Mouse (Mus musculus) thymus, adult 2 months (tissue): ENCODE results near the gene Cacna1e.

Experiments
- CTCF ChIP-seq: fragments of 200-500 bp; IDR thresholded peaks from 2 replicates; pipeline ENCODE4 v1.5.1; 2012; ENCODE audit warnings: mild to moderate bottlenecking, control low read depth, low read length, moderate library complexity, borderline replicate concordance; ENCODE audit not compliant: control insufficient read depth, poor library complexity, insufficient read depth; ENCODE audit errors: extremely low read depth
- POLR2A ChIP-seq: fragments of 200-500 bp; IDR thresholded peaks from 2 replicates; pipeline ENCODE4 v1.6.1; 2012; ENCODE audit warnings: mild to moderate bottlenecking, low read length, control low read depth, moderate library complexity; ENCODE audit not compliant: control insufficient read depth, poor library complexity, insufficient read depth; ENCODE audit errors: extremely low read depth

GRCm38 (mm10) chr1:154823098-154823497 is 61.2 kb downstream of the Cacna1e start:
- TF ChIP-seq POLR2A (no peak), CTCF (no peak)
